Mouse (Mus musculus): ENCODE data around the gene Abcc6. TPM values are rescaled to one million over a fixed set of nuclear protein-coding genes. Genes with fewer than 3 reads are reported as not detected.
"Not testable (repeated sequence)": the region's sequence is repeated elsewhere in the genome, so short reads cannot be mapped to it uniquely, and the experiment has no call there.

The Abcc6 gene
- polyA plus RNA-seq, 1 experiment from 2014 or later, result 0.15 TPM

- ATAC-seq (ENCODE audit: insufficient read depth, low FRiP score, low TSS enrichment) (no peak), DNase-seq (ENCODE audit: low spot score) (peak; percentile 60)
- Histone ChIP-seq H3K4me2 (ENCODE audit: low read depth) (no peak overlapping the region), H3K27ac (ENCODE audit: low read depth, low read length) (no peak overlapping the region), H3K4me3 (ENCODE audit: low read depth, low read length) (no peak overlapping the region), H3K4me1 (ENCODE audit: control insufficient read depth, insufficient read depth, low read length) (no peaks in the 10 kb centered on the region), H3K9me3 (ENCODE audit: control insufficient read depth, low read length) (no peaks in the 10 kb centered on the region), H3K27me3 (ENCODE audit: control insufficient read depth, insufficient read depth, low read length) (no peaks in the 10 kb centered on the region), H3K9ac (ENCODE audit: low read length) (no peak overlapping the region), H3K36me3 (ENCODE audit: control insufficient read depth, insufficient read depth, low read length) (no peaks in the 10 kb centered on the region)
- WGBS, result 38% methylated on average over 7 of the region's 7 CpGs
These were observed 95.0 kb downstream of the Abcc6 start for GRCm38 (mm10) chr7:45935114-45935513.

GRCm38 (mm10) chr7:45933766-45934165 lies 96.3 kb downstream of the Abcc6 start:
- 94% methylated on average over 12 of the region's 12 CpGs for WGBS

GRCm38 (mm10) chr7:45929688-45930087 lies 100.4 kb downstream of the Abcc6 start:
- WGBS, result 81% methylated on average over 1 of the region's 1 CpGs
- H3K36me3 ChIP-seq (ENCODE audit: control insufficient read depth, insufficient read depth, low read length), result no peaks in the 10 kb centered on the region
- no peak for DNase-seq (ENCODE audit: low spot score)

More at GRCm38 (mm10) chr7:45933766-45934165, 96.3 kb downstream of the Abcc6 start:
- H3K4me3 ChIP-seq (ENCODE audit: low read depth, low read length); ATAC-seq (ENCODE audit: insufficient read depth, low FRiP score, low TSS enrichment); H3K9me3 ChIP-seq (ENCODE audit: control insufficient read depth, low read length); DNase-seq (ENCODE audit: low spot score); H3K4me1 ChIP-seq (ENCODE audit: control insufficient read depth, insufficient read depth, low read length); H3K4me2 ChIP-seq (ENCODE audit: low read depth); H3K27ac ChIP-seq (ENCODE audit: low read depth, low read length); H3K27me3 ChIP-seq (ENCODE audit: control insufficient read depth, insufficient read depth, low read length); H3K9ac ChIP-seq (ENCODE audit: low read length); H3K36me3 ChIP-seq (ENCODE audit: control insufficient read depth, insufficient read depth, low read length): not testable (repeated sequence)

GRCm38 (mm10) chr7:45928626-45929295 lies 101.3 kb downstream of the Abcc6 start:
- H3K4me3 ChIP-seq (ENCODE audit: low read depth, low read length), result no peak overlapping the region
- no peak overlapping the region for H3K4me2 ChIP-seq (ENCODE audit: low read depth)
- H3K9ac ChIP-seq (ENCODE audit: low read length), result no peak overlapping the region

More at GRCm38 (mm10) chr7:45929688-45930087, 100.4 kb downstream of the Abcc6 start:
- ATAC-seq (ENCODE audit: insufficient read depth, low FRiP score, low TSS enrichment), result no peak
- Histone ChIP-seq H3K4me1 (ENCODE audit: control insufficient read depth, insufficient read depth, low read length) (no peaks in the 10 kb centered on the region), H3K4me3 (ENCODE audit: low read depth, low read length) (no peak overlapping the region), H3K4me2 (ENCODE audit: low read depth) (no peak overlapping the region), H3K27me3 (ENCODE audit: control insufficient read depth, insufficient read depth, low read length) (no peaks in the 10 kb centered on the region), H3K9ac (ENCODE audit: low read length) (no peak overlapping the region), H3K9me3 (ENCODE audit: control insufficient read depth, low read length) (no peaks in the 10 kb centered on the region), H3K27ac (ENCODE audit: low read depth, low read length) (no peak overlapping the region)

GRCm38 (mm10) chr7:45924429-45924816 lies 105.7 kb downstream of the Abcc6 start:
- no peak overlapping the region; the same call in 1 of the 2 replicates for H3K9ac ChIP-seq (ENCODE audit: low read length)

More at GRCm38 (mm10) chr7:45928626-45929295, 101.3 kb downstream of the Abcc6 start:
- Histone ChIP-seq H3K27ac (ENCODE audit: low read depth, low read length) (no peak overlapping the region), H3K36me3 (ENCODE audit: control insufficient read depth, insufficient read depth, low read length) (no peaks in the 10 kb centered on the region), H3K27me3 (ENCODE audit: control insufficient read depth, insufficient read depth, low read length) (no peaks in the 10 kb centered on the region), H3K9me3 (ENCODE audit: control insufficient read depth, low read length) (no peaks in the 10 kb centered on the region), H3K4me1 (ENCODE audit: control insufficient read depth, insufficient read depth, low read length) (no peaks in the 10 kb centered on the region)
- no peak for DNase-seq (ENCODE audit: low spot score)
- 19% methylated on average over 20 of the region's 23 CpGs for WGBS
- ATAC-seq (ENCODE audit: insufficient read depth, low FRiP score, low TSS enrichment), result no peak

GRCm38 (mm10) chr7:45923762-45924428 lies 106.2 kb downstream of the Abcc6 start, which contains the start of gene Ccdc114:
Gene Ccdc114, plus strand, starts transcription at chr7:45924072.
- DNase-seq (ENCODE audit: low spot score), result peak; percentile 40
- no peaks in the 10 kb centered on the region for H3K4me1 ChIP-seq (ENCODE audit: control insufficient read depth, insufficient read depth, low read length)
- 4% methylated on average over 24 of the region's 24 CpGs for WGBS
- H3K4me3 ChIP-seq (ENCODE audit: low read depth, low read length), result peak within 1 kb of the TSS; percentile 27
- peak; percentile 32; the same call in 1 of the 2 replicates for ATAC-seq (ENCODE audit: insufficient read depth, low FRiP score, low TSS enrichment)
- peak within 1 kb of the TSS; percentile 65; the same call in 1 of the 2 replicates for H3K27ac ChIP-seq (ENCODE audit: low read depth, low read length)
- no peaks in the 10 kb centered on the region for H3K9me3 ChIP-seq (ENCODE audit: control insufficient read depth, low read length)
- peak within 1 kb of the TSS; percentile 18 for H3K9ac ChIP-seq (ENCODE audit: low read length)
- H3K36me3 ChIP-seq (ENCODE audit: control insufficient read depth, insufficient read depth, low read length), result no peaks in the 10 kb centered on the region
- no peaks in the 10 kb centered on the region for H3K27me3 ChIP-seq (ENCODE audit: control insufficient read depth, insufficient read depth, low read length)
- H3K4me2 ChIP-seq (ENCODE audit: low read depth), result peak within 1 kb of the TSS; percentile 41

More at GRCm38 (mm10) chr7:45924429-45924816, 105.7 kb downstream of the Abcc6 start:
- Histone ChIP-seq H3K36me3 (ENCODE audit: control insufficient read depth, insufficient read depth, low read length) (no peaks in the 10 kb centered on the region), H3K27me3 (ENCODE audit: control insufficient read depth, insufficient read depth, low read length) (no peaks in the 10 kb centered on the region), H3K4me2 (ENCODE audit: low read depth) (peak overlapping the region; percentile 41), H3K9me3 (ENCODE audit: control insufficient read depth, low read length) (no peaks in the 10 kb centered on the region), H3K27ac (ENCODE audit: low read depth, low read length) (no peak overlapping the region), H3K4me3 (ENCODE audit: low read depth, low read length) (peak overlapping the region; percentile 16; the same call in 1 of the 2 replicates), H3K4me1 (ENCODE audit: control insufficient read depth, insufficient read depth, low read length) (no peaks in the 10 kb centered on the region)
- whole genome bisulfite sequencing, result 8% methylated on average over 14 of the region's 14 CpGs
- DNase-seq (ENCODE audit: low spot score), result no peak
- ATAC-seq (ENCODE audit: insufficient read depth, low FRiP score, low TSS enrichment), result no peak

GRCm38 (mm10) chr7:45922928-45923761 lies 107.0 kb downstream of the Abcc6 start:
- Histone ChIP-seq H3K4me1 (ENCODE audit: control insufficient read depth, insufficient read depth, low read length) (no peaks in the 10 kb centered on the region), H3K4me3 (ENCODE audit: low read depth, low read length) (peak overlapping the region; percentile 27), H3K27ac (ENCODE audit: low read depth, low read length) (peak overlapping the region; percentile 65; the same call in 1 of the 2 replicates), H3K4me2 (ENCODE audit: low read depth) (peak overlapping the region; percentile 41), H3K9ac (ENCODE audit: low read length) (peak overlapping the region; percentile 18), H3K9me3 (ENCODE audit: control insufficient read depth, low read length) (no peaks in the 10 kb centered on the region), H3K27me3 (ENCODE audit: control insufficient read depth, insufficient read depth, low read length) (no peaks in the 10 kb centered on the region), H3K36me3 (ENCODE audit: control insufficient read depth, insufficient read depth, low read length) (no peaks in the 10 kb centered on the region)
- DNase-seq (ENCODE audit: low spot score), result peak; percentile 93
- ATAC-seq (ENCODE audit: insufficient read depth, low FRiP score, low TSS enrichment), result peak; percentile 89
- 1% methylated on average over 37 of the region's 37 CpGs for WGBS

- Histone ChIP-seq H3K4me1 (ENCODE audit: control insufficient read depth, insufficient read depth, low read length) (peaks cover 5% of the 10 kb centered on the region), H3K9me3 (ENCODE audit: control insufficient read depth, low read length) (no peaks in the 10 kb centered on the region), H3K36me3 (ENCODE audit: control insufficient read depth, insufficient read depth, low read length) (no peaks in the 10 kb centered on the region), H3K27me3 (ENCODE audit: control insufficient read depth, insufficient read depth, low read length) (no peaks in the 10 kb centered on the region), H3K27ac (ENCODE audit: low read depth, low read length) (no peak overlapping the region), H3K4me2 (ENCODE audit: low read depth) (no peak overlapping the region), H3K9ac (ENCODE audit: low read length) (no peak overlapping the region), H3K4me3 (ENCODE audit: low read depth, low read length) (no peak overlapping the region)
- DNase-seq (ENCODE audit: low spot score) (no peak), ATAC-seq (ENCODE audit: insufficient read depth, low FRiP score, low TSS enrichment) (no peak)
- WGBS, result 85% methylated on average over 12 of the region's 12 CpGs
These were observed 108.0 kb downstream of the Abcc6 start for GRCm38 (mm10) chr7:45921950-45922600.

All from neural tube, embryonic 11.5 days (tissue).